Mouse (Mus musculus): ENCODE results near the gene Polr2i.
A peak's percentile ranks its signal among the peaks of the same experiment; 100 is the strongest.

Polr2i gene

DNA sequence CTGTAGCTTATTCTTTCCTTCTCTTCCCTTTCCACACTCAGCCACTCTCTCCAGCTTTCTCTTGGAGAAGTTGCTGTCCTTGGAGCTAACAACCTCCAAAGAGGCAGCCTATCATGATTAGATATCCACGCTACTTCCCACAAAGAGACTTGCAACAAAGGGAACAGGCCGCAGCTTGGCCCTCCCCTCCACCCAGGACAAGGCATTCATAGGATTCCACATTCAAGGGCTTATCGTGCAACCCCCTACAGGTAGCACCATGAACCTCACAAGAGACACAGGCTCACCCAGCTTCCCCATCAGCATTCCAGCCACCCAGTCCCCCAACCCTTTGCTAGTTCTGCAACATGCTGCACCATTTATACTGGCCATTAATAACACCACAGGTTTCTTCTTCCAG is 35.0 kb downstream of the Polr2i start:
- no peak for DNase-seq

DNA sequence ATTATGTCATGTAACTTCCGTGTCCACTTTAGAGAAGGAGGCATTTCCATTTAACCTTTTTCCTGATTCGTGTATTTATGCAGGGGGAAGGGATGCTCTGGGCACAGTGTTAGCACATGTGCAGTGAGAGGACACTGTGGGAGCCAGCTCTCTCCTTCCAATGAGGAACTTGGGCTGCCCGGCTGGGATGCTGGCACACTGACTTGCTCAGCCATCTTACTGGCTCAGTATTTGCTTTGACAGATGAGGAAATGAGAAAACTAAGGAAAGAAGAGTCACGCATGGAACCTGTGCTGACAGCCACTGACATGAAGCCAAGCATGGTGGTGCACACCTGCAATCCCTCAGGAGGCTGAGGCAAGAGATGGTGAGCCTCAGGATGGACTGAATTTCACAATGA is 37.9 kb downstream of the Polr2i start:
- DNase-seq: no peak

DNA sequence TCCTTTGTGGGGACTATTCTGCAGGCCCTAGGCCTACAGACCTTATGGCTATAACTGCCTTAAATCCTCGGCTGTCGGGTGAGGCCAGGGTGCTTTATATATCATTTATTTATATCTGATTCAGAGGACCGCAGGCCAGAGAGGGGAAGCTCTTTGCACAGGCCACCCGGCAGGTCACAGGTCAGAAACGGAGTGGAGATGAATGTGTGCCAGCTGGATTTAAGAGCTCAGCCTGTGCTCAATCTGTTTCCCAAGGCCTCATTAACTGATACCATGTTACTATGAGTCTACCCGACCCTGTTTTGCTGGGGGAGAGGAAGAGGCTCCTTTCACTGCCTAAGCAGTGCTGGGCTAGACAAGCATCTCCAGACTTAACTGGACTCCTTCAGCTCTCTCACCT is 42.6 kb downstream of the Polr2i start:
- DNase-seq: no peak

- DNase-seq: no peak
Observed at GRCm38 (mm10) chr7:30278911-30279310, 47.2 kb downstream of the Polr2i start.

GRCm38 (mm10) chr7:30279536-30279935 is 47.8 kb downstream of the Polr2i start:
- no peak for DNase-seq

DNA sequence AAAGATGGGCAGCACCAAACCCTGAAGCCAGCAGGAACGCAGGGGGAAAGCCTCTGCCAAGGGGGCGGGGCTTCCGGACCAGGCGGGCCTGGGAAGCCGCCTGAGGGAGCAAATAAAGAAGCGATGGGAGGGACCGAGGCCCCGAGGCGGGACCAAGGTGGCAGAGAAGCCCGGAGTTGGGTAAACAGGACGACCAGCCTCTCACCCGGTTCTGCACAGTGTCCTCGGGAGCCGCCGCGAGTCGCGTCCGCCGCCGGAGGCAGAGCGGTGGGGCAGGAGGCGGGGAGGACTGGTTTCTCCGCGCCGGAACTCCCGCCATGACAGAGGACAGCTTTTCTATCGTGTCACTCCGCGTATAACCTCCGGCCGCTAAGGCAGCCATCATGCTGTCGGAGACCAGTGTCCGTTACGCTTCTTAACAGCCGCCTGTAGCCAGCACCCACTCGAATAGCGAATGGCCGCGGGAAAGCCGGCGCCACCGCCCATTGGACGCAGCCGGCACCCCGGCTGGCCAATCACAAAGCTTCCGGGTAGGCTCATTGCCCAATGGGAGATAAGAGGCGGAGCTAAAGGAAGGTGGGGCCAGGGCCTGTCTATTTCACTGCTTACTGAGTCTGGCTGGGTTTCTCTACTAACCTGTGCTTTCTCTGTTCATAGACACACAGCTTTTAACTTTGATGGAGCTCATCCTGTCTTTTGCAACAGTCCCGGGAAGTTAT is 48.4 kb downstream of the Polr2i start, which contains the start of the genes Thap8 and Wdr62:
Thap8 (plus strand) TSS at position 144 of the 719 bp plus-strand sequence.
Wdr62 (minus strand) TSS at position 469 of the 719 bp plus-strand sequence.
- DNase-seq: peak; percentile 86 to 90

DNA sequence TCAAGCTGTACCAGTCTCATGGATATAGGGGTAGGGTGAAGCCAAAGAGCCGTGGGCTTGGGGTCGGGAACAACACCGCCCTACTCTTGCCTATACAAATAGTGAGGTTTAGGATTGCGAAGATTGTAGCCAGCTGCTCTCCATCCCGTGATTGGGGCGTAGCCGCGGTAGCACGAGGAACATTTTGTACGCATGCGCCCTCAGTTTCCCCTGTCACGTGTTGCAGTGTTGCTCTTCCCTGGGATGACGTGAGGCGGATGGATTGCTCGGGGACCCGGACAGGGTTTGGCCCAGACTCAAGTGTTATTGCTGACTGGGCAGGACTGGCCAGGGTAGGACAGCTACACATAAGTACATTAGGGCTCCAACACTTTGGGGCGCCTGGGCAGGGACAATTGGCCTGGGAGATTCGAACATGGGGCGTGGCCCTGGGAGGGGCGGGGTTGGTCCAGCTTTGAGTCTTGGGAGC is 49.0 kb downstream of the Polr2i start:
- peak; percentile 69 to 78 for DNase-seq

DNA sequence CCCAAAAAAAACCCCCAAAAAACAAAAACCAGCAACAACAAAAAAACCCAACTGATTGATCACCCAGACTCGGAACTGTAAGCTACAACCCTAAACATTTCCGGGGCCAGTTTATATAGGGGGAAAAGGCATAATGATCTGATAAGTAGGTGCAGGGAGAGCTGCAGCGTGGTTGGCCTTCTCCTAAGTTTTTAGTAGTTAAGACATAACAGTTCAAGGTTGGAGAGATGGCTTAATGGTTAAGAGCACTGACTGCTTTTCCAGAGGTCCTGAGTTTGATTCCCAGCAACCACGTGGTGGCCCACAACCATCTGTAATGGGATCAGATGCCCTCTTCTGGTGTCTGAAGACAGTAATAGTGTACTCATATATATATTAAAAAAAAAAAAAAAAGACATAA is 49.8 kb downstream of the Polr2i start:
- DNase-seq: no peak

- no peak for DNase-seq
Observed at GRCm38 (mm10) chr7:30282740-30283139, 51.0 kb downstream of the Polr2i start.
